Mouse (Mus musculus) forebrain, embryonic 14.5 days (tissue): ENCODE results near the gene Dhx37. TPM values are rescaled to one million over a fixed set of nuclear protein-coding genes. Genes with fewer than 3 reads are reported as not detected.

ENCODE experiments used
- ATAC-seq: fragments of 200-750 bp; cut with Nextera tagmentation; 2 replicates; pipeline ENCODE4 v1.8.0; 2017; ENCODE audit warnings: mild to moderate bottlenecking, moderate library complexity
- DNase-seq: peaks from one replicate; pipeline ENCODE4 v3.0.0-alpha.2; 2015; ENCODE audit warnings: low spot score
- H3K27ac ChIP-seq: fragments of 300-500 bp; sonication (generic); 2 replicates; pipeline ENCODE4 v1.5.1; 2014; ENCODE audit warnings: low read depth, mild to moderate bottlenecking, control low read depth, low read length, moderate library complexity
- H3K27me3 ChIP-seq: fragments of 300-500 bp; sonication (generic); replicated peaks from 2 replicates; pipeline ENCODE4 v1.6.1; 2014; ENCODE audit warnings: low read length, control low read depth, mixed read lengths; ENCODE audit not compliant: control insufficient read depth, insufficient read depth
- H3K36me3 ChIP-seq: fragments of 300-500 bp; sonication (generic); 2 replicates; pipeline ENCODE4 v1.6.1; 2014; ENCODE audit warnings: low read length, control low read depth; ENCODE audit not compliant: control insufficient read depth, insufficient read depth
- H3K4me1 ChIP-seq: fragments of 300-500 bp; sonication (generic); 2 replicates; pipeline ENCODE4 v1.6.1; 2014; ENCODE audit warnings: antibody characterized with exemption, low read length, control low read depth; ENCODE audit not compliant: control insufficient read depth, insufficient read depth
- H3K4me2 ChIP-seq: fragments of 300-500 bp; sonication (generic); 2 replicates; pipeline ENCODE4 v1.6.1; 2014; ENCODE audit warnings: mild to moderate bottlenecking, control low read depth, low read length
- H3K4me3 ChIP-seq: fragments of 300-500 bp; sonication (generic); 2 replicates; pipeline ENCODE4 v1.5.1; 2014; ENCODE audit warnings: low read depth, low read length, control low read depth
- H3K9ac ChIP-seq: fragments of 300-500 bp; sonication (generic); 2 replicates; pipeline ENCODE4 v1.6.1; 2014; ENCODE audit warnings: mild to moderate bottlenecking, low read length, control low read depth, moderate library complexity
- H3K9me3 ChIP-seq: fragments of 300-500 bp; sonication (generic); replicated peaks from 2 replicates; pipeline ENCODE4 v1.6.1; 2016; ENCODE audit warnings: low read length, control low read depth, mixed read lengths; ENCODE audit not compliant: control insufficient read depth
- WGBS: fragments of 180-500 bp; shearing (Covaris S2); extraction: QIAGEN DNeasy Blood & Tissue Kit; methylation state at CpG from one replicate; pipeline ENCODE4 v1.1.7; 2014; 5-methylcytosine and 5-hydroxymethylcytosine counted together
- polyA plus RNA-seq: library from polyadenylated mRNA; unstranded; fragments of >200 nt; fragmentation: Nextera tagmentation; extraction: Ambion mirVana; gene quantifications from 2 replicates; pipeline ENCODE4 v1.2.1, GENCODE M21; 2014

Dhx37 gene
- polyA plus RNA-seq, 1 experiment from 2014 or later, result 4.7 TPM

DNA sequence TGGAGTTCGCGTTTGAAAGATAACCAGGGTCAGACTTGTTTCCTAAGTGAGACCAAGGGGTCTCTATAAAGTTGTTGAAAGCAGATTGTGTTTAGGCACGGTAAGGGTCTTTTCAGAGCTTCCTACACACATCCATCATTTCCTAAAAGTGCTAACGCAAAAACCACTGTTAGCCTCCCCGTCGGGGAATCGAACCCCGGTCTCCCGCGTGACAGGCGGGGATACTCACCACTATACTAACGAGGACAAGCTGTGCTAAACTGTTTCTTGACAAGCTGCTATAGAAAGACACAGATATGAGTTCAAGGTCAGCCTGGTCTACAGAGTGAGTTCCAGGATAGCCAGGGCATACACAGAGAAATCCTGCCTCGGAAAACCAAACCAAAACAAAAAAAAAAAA is 25.1 kb downstream of the Dhx37 start:
- DNase-seq, result peak; percentile 89
- Histone ChIP-seq H3K9ac (no peak overlapping the region), H3K4me3 (peak overlapping the region; percentile 4; the same call in 1 of the 2 replicates), H3K27ac (no peak overlapping the region), H3K4me1 (0 out of 2 replicates have a peak, but pooled peaks cover 7% of the 10 kb centered on the region), H3K9me3 (no peaks in the 10 kb centered on the region), H3K4me2 (peak overlapping the region; percentile 14), H3K27me3 (no peaks in the 10 kb centered on the region), H3K36me3 (peaks cover 8% of the 10 kb centered on the region)
- ATAC-seq, result peak; percentile 27
- under 1% methylated on average over 13 of the region's 13 CpGs for WGBS

DNA sequence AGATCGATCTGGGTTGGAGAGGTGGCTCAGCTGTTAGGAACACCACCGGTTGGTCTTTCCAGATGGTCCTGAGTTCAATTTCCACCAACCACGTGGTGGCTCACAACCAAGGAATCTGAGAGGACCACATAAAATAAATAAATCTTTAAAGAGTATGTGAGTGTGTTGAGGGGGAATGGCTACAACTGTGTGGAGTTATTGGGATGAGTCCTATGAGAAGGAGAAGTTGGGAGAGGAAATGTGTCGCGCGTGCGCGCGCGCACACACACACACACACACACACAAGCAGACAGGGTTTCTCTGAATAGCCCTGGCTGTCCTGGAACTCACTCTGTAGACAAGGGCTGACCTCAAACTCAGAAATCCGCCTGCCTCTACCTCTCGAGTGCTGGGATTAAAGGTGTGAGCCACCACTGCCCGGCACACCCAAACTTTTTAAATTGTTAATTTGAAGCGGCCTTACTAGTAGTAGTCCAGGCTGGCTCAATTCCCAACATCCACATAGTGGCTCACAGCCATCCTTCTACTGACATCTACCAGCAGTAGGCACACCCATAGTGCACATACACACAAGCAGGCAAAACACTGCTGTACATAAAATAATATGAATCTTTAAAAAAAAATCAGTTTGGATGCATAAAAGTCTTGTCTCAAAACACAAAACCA is 25.9 kb downstream of the Dhx37 start:
- no peak for ATAC-seq
- Histone ChIP-seq H3K4me2 (no peak overlapping the region), H3K9me3 (no peaks in the 10 kb centered on the region)

DNA sequence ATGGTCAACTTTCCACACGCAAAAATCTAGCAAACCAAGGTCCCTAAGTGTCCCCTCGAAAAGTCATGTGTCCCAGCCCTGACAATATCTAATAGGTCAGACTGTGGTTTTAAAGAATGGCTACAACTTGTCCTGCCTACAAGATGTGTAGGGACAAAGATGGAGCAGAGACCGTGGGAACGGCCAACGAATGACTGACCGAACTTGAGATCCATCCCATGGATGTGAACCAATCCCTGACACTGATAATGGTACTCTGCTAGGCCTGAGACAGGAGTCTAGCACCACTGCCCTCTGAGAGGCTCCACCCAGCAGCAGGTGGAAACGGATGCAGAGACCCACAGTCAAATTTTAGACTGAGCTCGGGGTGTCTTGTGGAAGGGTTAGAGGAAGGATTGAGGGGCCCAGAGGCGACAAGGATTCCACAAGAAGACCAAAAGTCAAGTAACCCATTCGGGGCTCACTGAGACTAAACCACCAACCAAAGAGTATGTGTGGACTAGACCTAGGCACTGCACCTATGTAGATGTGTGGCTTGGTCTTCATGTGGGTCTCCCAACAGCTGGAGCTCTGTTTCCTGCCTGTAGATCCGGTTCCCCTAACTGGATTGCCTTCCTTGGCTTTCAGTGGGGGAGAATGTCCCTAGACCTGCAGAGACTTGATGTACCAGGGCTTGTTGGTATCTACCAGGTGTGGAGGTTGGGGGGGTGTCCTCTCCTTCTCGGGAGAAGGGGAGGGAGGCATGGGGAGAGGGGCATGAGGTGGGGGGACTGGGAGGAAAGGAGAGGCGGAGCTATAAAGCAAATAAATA is 26.7 kb downstream of the Dhx37 start:
- Histone ChIP-seq H3K9ac (peak overlapping the region; percentile 70; the same call in 1 of the 2 replicates), H3K4me2 (peak overlapping the region; percentile 71), H3K4me1 (0 out of 2 replicates have a peak, but pooled peaks cover 7% of the 10 kb centered on the region), H3K9me3 (no peaks in the 10 kb centered on the region), H3K36me3 (no peaks in the 10 kb centered on the region), H3K27me3 (no peaks in the 10 kb centered on the region), H3K4me3 (peak overlapping the region; percentile 48), H3K27ac (peak overlapping the region; percentile 86)
- ATAC-seq (no peak), DNase-seq (no peak)
- WGBS, result 58% methylated on average over 13 of the region's 13 CpGs

More for the DNA sequence above, 25.9 kb downstream of the Dhx37 start:
- no peak overlapping the region for H3K4me3 ChIP-seq
- H3K36me3 ChIP-seq, result no peaks in the 10 kb centered on the region
- no peaks in the 10 kb centered on the region for H3K27me3 ChIP-seq
- 0 out of 2 replicates have a peak, but pooled peaks cover 7% of the 10 kb centered on the region for H3K4me1 ChIP-seq
- H3K9ac ChIP-seq, result no peak overlapping the region
- 73% methylated on average over 14 of the region's 14 CpGs for WGBS
- DNase-seq, result no peak
- no peak overlapping the region for H3K27ac ChIP-seq

GRCm38 (mm10) chr5:125406322-125407016 is 27.5 kb downstream of the Dhx37 start:
- ATAC-seq (peak; percentile 40; the same call in 1 of the 2 replicates), DNase-seq (peak; percentile 65)
- H3K9me3 ChIP-seq, result no peaks in the 10 kb centered on the region
- peak overlapping the region; percentile 70 for H3K9ac ChIP-seq
- peak overlapping the region; percentile 48 for H3K4me3 ChIP-seq
- H3K36me3 ChIP-seq, result no peaks in the 10 kb centered on the region
- H3K27ac ChIP-seq, result peak overlapping the region; percentile 86
- no peaks in the 10 kb centered on the region for H3K27me3 ChIP-seq
- H3K4me1 ChIP-seq, result 0 out of 2 replicates have a peak, but pooled peaks cover 7% of the 10 kb centered on the region
- 1% methylated on average over 20 of the region's 20 CpGs for WGBS
- H3K4me2 ChIP-seq, result peak overlapping the region; percentile 71

DNA sequence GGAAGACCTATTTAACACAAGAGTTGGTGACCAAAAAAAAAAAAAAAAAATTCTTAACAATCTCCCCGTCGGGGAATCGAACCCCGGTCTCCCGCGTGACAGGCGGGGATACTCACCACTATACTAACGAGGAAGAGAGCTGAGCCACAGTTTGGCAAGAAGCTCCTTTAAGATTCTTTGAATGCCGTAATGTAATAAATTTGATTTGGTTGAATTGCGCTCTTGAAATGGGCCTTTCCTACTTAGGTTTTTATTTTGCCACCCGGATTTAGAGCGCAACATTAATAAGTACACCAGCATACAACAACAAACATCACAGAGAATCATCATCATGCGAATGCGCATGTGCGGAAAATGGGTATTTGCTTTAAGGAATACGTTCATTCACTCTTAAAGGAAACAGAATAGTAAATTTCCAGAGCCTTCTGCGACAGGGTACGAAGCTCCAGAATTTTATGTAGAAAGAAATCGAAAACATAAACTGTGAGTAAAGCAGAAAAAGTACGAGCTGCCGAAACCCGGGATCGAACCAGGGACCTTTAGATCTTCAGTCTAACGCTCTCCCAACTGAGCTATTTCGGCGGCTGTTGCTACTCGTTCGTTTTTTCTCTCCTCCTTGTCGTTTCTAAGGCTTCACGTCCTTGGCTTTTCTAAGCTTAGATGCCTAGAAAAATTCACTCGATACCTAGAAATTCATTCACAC is 28.2 kb downstream of the Dhx37 start:
- ATAC-seq (peak; percentile 68), DNase-seq (peak; percentile 96)
- peak overlapping the region; percentile 48 for H3K4me3 ChIP-seq
- peak overlapping the region; percentile 87 for H3K27ac ChIP-seq
- H3K4me2 ChIP-seq, result peak overlapping the region; percentile 71
- H3K4me1 ChIP-seq, result 0 out of 2 replicates have a peak, but pooled peaks cover 7% of the 10 kb centered on the region
- WGBS, result under 1% methylated on average over 31 of the region's 31 CpGs
- no peaks in the 10 kb centered on the region for H3K9me3 ChIP-seq
- H3K9ac ChIP-seq, result peak overlapping the region; percentile 70
- H3K36me3 ChIP-seq, result no peaks in the 10 kb centered on the region
- no peaks in the 10 kb centered on the region for H3K27me3 ChIP-seq

GRCm38 (mm10) chr5:125404903-125405545 is 28.9 kb downstream of the Dhx37 start:
- H3K27ac ChIP-seq, result peak overlapping the region; percentile 87
- DNase-seq (peak; percentile 80), ATAC-seq (peak; percentile 24)
- H3K4me1 ChIP-seq, result 0 out of 2 replicates have a peak, but pooled peaks cover 7% of the 10 kb centered on the region
- peak overlapping the region; percentile 48 for H3K4me3 ChIP-seq
- no peaks in the 10 kb centered on the region for H3K36me3 ChIP-seq
- no peaks in the 10 kb centered on the region for H3K27me3 ChIP-seq
- no peaks in the 10 kb centered on the region for H3K9me3 ChIP-seq
- H3K9ac ChIP-seq, result peak overlapping the region; percentile 62
- under 1% methylated on average over 28 of the region's 28 CpGs for WGBS
- H3K4me2 ChIP-seq, result peak overlapping the region; percentile 49

DNA sequence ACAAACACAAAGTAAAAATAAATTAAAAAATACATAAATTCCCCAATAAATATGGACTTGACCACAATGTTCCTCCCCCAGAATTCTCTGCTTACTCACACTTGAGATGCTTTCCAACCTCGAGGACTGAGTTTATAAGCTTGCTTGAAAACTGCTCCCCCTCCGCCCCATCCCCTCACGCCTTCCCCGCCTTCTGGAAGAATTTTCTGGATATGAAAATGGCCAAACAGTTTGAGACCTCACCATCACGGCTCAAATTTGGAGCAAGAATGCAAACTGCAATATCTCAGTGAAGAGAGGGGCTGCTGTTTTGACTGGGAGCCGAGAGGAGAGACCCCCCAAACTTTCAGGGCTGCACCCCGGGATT is 29.4 kb downstream of the Dhx37 start:
- no peak for ATAC-seq
- Histone ChIP-seq H3K4me3 (peak overlapping the region; percentile 48), H3K9ac (peak overlapping the region; percentile 62), H3K4me1 (0 out of 2 replicates have a peak, but pooled peaks cover 7% of the 10 kb centered on the region), H3K27ac (peak overlapping the region; percentile 87), H3K36me3 (no peaks in the 10 kb centered on the region), H3K9me3 (no peaks in the 10 kb centered on the region), H3K27me3 (no peaks in the 10 kb centered on the region), H3K4me2 (peak overlapping the region; percentile 49)
- under 1% methylated on average over 7 of the region's 7 CpGs for WGBS
- peak; percentile 51 for DNase-seq
